Mouse (Mus musculus): Measurements from ENCODE around the gene Dram2.
"Not testable (repeated sequence)": the region's sequence is repeated elsewhere in the genome, so short reads cannot be mapped to it uniquely, and the experiment has no call there.

Dram2 gene

GRCm38 (mm10) chr3:106547171-106547923 is at the start of gene Dram2, which contains the start of gene Cept1:
Gene Dram2 (plus strand): TSS chr3:106547798.
Gene Cept1 (minus strand): TSS chr3:106547802.
- peak; percentile 99 for DNase-seq (ENCODE audit: low read depth, low spot score)

DNA sequence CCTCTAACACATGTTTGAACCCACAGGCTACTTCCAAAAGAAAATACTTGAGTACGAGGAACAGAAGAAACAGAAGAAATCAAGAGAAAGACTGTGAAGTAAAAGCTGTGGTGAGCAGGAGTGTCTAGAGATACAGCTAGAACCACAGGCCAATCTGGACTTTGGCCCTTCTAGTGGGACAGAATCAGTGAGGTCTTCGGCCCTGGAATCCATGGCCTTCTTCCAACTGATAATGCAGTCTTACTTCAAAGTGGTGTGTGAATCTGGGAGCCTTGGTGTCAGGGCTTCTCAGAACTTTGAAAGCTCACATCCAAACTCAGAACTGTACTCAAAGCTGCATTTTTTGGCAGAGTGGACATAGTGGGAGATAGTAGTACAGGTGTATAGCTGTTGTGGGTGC is 47.1 kb upstream of the Dram2 start:
- no peak for DNase-seq (ENCODE audit: low read depth, low spot score)

DNA sequence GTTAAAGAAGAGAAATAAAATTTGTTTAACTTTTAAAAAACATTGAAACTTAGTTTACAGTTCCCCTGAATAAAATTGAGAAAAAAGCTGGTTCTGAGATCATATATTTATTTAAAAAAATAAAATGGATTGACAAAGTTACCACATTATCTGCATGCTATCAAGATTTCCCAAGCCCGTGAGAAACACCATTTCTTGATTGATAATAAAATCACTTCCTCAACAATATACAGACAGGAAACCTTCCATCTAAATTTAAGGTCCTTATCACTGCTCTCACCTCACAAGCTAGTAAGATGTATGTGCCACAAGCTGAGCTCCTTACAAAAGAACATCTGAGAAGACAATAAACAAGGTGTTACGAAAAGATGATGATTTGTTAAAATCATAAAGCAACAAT is 44.7 kb upstream of the Dram2 start:
- no peak for DNase-seq (ENCODE audit: low read depth, low spot score)

- DNase-seq (ENCODE audit: low read depth, low spot score): no peak
Measured at GRCm38 (mm10) chr3:106510669-106511068, 36.9 kb upstream of the Dram2 start.

- DNase-seq (ENCODE audit: low read depth, low spot score): no peak
Measured at GRCm38 (mm10) chr3:106515016-106515415, 32.6 kb upstream of the Dram2 start.

- DNase-seq (ENCODE audit: low read depth, low spot score): no peak
Measured at GRCm38 (mm10) chr3:106522730-106523129, 24.9 kb upstream of the Dram2 start.

GRCm38 (mm10) chr3:106526411-106526810 is 21.2 kb upstream of the Dram2 start:
- no peak for DNase-seq (ENCODE audit: low read depth, low spot score)

- DNase-seq (ENCODE audit: low read depth, low spot score): no peak
Measured at GRCm38 (mm10) chr3:106528032-106528431, 19.6 kb upstream of the Dram2 start.

DNA sequence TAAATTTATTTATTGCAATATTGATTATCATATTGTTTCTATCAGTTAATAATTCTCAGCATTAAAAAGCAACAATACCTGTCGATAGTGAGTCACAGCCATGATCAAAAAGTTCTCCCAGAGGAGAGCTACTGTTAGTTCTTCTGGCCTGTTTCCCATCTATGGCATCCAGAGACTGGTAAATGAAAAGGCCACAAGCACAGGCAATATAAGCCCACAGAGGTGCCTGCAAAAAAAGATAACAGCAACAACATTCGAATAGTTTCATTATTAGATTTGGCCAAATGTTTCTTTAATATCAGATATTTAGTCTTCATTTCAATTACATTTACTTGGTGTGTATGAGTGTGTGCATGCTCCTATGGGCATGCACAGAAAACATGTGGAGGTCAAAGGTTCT is 14.3 kb upstream of the Dram2 start:
- DNase-seq (ENCODE audit: low read depth, low spot score): no peak

DNA sequence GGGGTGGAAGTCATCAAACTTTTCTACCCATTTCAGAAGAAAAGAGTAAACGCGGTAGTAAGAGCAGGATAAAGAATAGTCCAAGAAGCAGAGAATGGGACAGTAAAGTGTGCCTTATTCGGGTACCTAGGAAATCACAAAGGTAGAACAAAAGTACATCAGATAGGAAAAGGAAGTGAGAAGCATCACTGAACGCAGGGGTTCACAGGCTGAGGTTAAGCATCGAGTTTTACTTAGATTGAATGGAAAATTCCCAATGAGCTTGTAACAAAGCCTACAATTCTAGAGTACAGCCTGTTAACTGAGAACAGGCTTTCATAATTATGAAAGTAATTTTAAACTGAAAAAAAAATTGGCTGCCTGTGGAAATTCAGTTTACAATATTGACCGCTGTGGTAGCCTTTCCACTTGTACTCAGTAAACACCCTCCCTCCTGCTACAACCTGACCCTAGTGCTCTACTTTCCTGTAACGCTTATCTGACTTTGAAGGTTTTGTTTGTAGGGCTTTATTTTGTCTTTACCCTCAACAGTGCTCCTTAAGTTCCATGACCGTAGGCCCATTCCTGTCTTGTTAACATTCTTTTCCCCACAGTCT is 2.8 kb upstream of the Dram2 start:
- DNase-seq (ENCODE audit: low read depth, low spot score): no peak

GRCm38 (mm10) chr3:106547924-106548539 is 434 bp downstream of the Dram2 start:
- DNase-seq (ENCODE audit: low read depth, low spot score): peak; percentile 81

DNA sequence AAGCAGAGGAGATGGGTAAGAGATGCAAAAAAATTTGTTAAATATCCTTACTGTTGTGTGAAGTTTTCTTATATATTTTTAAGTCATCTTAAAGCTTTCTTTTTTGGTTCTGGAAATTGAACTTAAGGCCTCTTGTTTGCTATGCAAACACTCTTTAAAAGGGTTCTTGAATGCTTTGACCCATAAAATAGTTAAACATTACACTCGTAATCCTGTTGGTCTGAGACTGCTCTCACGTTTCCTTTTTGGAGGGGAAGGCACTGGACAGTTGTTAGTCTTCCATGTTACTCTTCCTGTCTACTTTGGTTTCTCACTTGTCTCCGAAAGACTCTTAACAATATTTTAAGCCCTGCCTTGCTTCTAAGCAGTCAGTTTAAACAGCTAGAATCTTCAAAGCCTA is 1.4 kb downstream of the Dram2 start:
- DNase-seq (ENCODE audit: low read depth, low spot score): no peak

GRCm38 (mm10) chr3:106553411-106553810 is 5.8 kb downstream of the Dram2 start:
- no peak for DNase-seq (ENCODE audit: low read depth, low spot score)

- no peak for DNase-seq (ENCODE audit: low read depth, low spot score)
Measured at GRCm38 (mm10) chr3:106555743-106556250, 8.2 kb downstream of the Dram2 start.

- DNase-seq (ENCODE audit: low read depth, low spot score): no peak
Measured at GRCm38 (mm10) chr3:106558271-106558670, 10.7 kb downstream of the Dram2 start.

DNA sequence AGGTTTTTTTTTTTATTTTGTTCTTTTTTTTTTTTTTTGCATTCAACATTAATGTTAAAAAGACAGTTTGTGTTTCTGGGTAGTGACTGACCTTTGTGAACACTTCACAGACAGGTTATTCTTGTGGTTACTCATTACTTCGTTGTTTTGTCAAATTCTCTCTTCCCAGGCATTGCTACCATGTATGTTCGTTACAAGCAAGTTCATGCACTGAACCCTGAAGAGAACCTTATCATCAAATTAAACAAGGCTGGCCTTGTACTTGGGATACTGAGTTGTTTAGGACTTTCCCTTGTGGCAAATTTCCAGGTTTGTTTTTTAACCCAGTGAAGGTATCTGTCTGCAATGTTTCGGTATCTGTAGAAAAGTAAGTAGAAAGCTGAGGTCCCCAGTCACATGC is 18.3 kb downstream of the Dram2 start:
- no peak for DNase-seq (ENCODE audit: low read depth, low spot score)

DNA sequence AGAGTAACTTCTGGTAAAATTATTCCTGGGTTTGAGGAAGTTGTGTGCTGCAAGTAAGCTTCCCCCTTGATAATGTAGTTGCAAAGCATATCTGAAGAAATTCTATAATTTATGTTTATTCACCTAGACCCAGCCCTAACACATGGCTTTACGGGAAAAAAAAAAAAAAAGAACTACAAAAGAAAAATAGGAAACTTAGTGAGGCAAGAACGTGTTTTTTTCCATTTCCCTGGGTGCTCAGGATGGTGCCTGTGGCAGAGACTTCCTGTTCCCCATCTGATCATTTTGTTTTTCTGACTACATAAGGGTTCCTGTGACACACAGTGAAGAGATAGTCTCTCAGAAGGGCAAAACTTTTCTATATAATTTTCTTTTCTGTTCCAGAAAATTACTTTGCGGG is 25.6 kb downstream of the Dram2 start:
- no peak for DNase-seq (ENCODE audit: low read depth, low spot score)

GRCm38 (mm10) chr3:106579296-106579695 is 31.7 kb downstream of the Dram2 start:
- no peak for DNase-seq (ENCODE audit: low read depth, low spot score)

GRCm38 (mm10) chr3:106593631-106594030 is 46.0 kb downstream of the Dram2 start:
- DNase-seq (ENCODE audit: low read depth, low spot score): not testable (repeated sequence)

GRCm38 (mm10) chr3:106618103-106618502 is 70.5 kb downstream of the Dram2 start:
- DNase-seq (ENCODE audit: low read depth, low spot score): no peak

All from ZHBTc4 (cell line).